Mouse (Mus musculus): ENCODE measurements around the gene Ovol2. TPM values are rescaled to one million over a fixed set of nuclear protein-coding genes. Genes with fewer than 3 reads are reported as not detected.
A peak's percentile ranks its signal among the peaks of the same experiment; 100 is the strongest.
"Not testable (repeated sequence)": the region's sequence is repeated elsewhere in the genome, so short reads cannot be mapped to it uniquely, and the experiment has no call there.

The Ovol2 gene
- total RNA-seq (2017) = not detected in 2 replicates

- no peak for ATAC-seq (ENCODE audit: extremely low read depth, insufficient number of reproducible peaks, low FRiP score, poor library complexity, severe bottlenecking)
Measured at GRCm38 (mm10) chr2:144331401-144332302, at the start of gene Ovol2. Gene Ovol2, minus strand, starts transcription at chr2:144332146.

GRCm38 (mm10) chr2:144381741-144382140 is 49.8 kb upstream of the Ovol2 start:
- no peak for ATAC-seq (ENCODE audit: extremely low read depth, insufficient number of reproducible peaks, low FRiP score, poor library complexity, severe bottlenecking)

- ATAC-seq (ENCODE audit: extremely low read depth, insufficient number of reproducible peaks, low FRiP score, poor library complexity, severe bottlenecking) = no peak
Measured at GRCm38 (mm10) chr2:144381293-144381692, 49.3 kb upstream of the Ovol2 start.

- no peak for ATAC-seq (ENCODE audit: extremely low read depth, insufficient number of reproducible peaks, low FRiP score, poor library complexity, severe bottlenecking)
Measured at GRCm38 (mm10) chr2:144375063-144375703, 43.2 kb upstream of the Ovol2 start.

GRCm38 (mm10) chr2:144373063-144373462 is 41.1 kb upstream of the Ovol2 start:
- no peak for ATAC-seq (ENCODE audit: extremely low read depth, insufficient number of reproducible peaks, low FRiP score, poor library complexity, severe bottlenecking)

GRCm38 (mm10) chr2:144371566-144371965 is 39.6 kb upstream of the Ovol2 start:
- ATAC-seq (ENCODE audit: extremely low read depth, insufficient number of reproducible peaks, low FRiP score, poor library complexity, severe bottlenecking) = no peak

- ATAC-seq (ENCODE audit: extremely low read depth, insufficient number of reproducible peaks, low FRiP score, poor library complexity, severe bottlenecking) = no peak
Measured at GRCm38 (mm10) chr2:144369511-144369910, 37.6 kb upstream of the Ovol2 start.

GRCm38 (mm10) chr2:144369020-144369421 is 37.1 kb upstream of the Ovol2 start:
- peak; percentile 39; the same call in 1 of the 2 replicates for ATAC-seq (ENCODE audit: extremely low read depth, insufficient number of reproducible peaks, low FRiP score, poor library complexity, severe bottlenecking)

GRCm38 (mm10) chr2:144368400-144369019 is 36.6 kb upstream of the Ovol2 start, which contains the start of the genes Kat14 and Pet117:
Gene Kat14, plus strand, starts transcription at chr2:144368983.
Gene Pet117, plus strand, starts transcription at chr2:144368996.
- peak; percentile 97 for ATAC-seq (ENCODE audit: extremely low read depth, insufficient number of reproducible peaks, low FRiP score, poor library complexity, severe bottlenecking)

- ATAC-seq (ENCODE audit: extremely low read depth, insufficient number of reproducible peaks, low FRiP score, poor library complexity, severe bottlenecking) = no peak
Measured at GRCm38 (mm10) chr2:144352843-144353242, 20.9 kb upstream of the Ovol2 start.

- no peak for ATAC-seq (ENCODE audit: extremely low read depth, insufficient number of reproducible peaks, low FRiP score, poor library complexity, severe bottlenecking)
Measured at GRCm38 (mm10) chr2:144348525-144348924, 16.6 kb upstream of the Ovol2 start.

- ATAC-seq (ENCODE audit: extremely low read depth, insufficient number of reproducible peaks, low FRiP score, poor library complexity, severe bottlenecking) = no peak
Measured at GRCm38 (mm10) chr2:144343158-144343557, 11.2 kb upstream of the Ovol2 start.

- ATAC-seq (ENCODE audit: extremely low read depth, insufficient number of reproducible peaks, low FRiP score, poor library complexity, severe bottlenecking) = not testable (repeated sequence)
Measured at GRCm38 (mm10) chr2:144338149-144338548, 6.2 kb upstream of the Ovol2 start.

GRCm38 (mm10) chr2:144337701-144338100 is 5.8 kb upstream of the Ovol2 start:
- peak; percentile 56; the same call in 1 of the 2 replicates for ATAC-seq (ENCODE audit: extremely low read depth, insufficient number of reproducible peaks, low FRiP score, poor library complexity, severe bottlenecking)

- ATAC-seq (ENCODE audit: extremely low read depth, insufficient number of reproducible peaks, low FRiP score, poor library complexity, severe bottlenecking) = peak; percentile 32; the same call in 1 of the 2 replicates
Measured at GRCm38 (mm10) chr2:144337230-144337629, 5.3 kb upstream of the Ovol2 start.

- ATAC-seq (ENCODE audit: extremely low read depth, insufficient number of reproducible peaks, low FRiP score, poor library complexity, severe bottlenecking) = no peak
Measured at GRCm38 (mm10) chr2:144333138-144333842, 1.3 kb upstream of the Ovol2 start.

GRCm38 (mm10) chr2:144332486-144332885 is 540 bp upstream of the Ovol2 start:
- ATAC-seq (ENCODE audit: extremely low read depth, insufficient number of reproducible peaks, low FRiP score, poor library complexity, severe bottlenecking) = no peak

- no peak; the same call in 1 of the 2 replicates for ATAC-seq (ENCODE audit: extremely low read depth, insufficient number of reproducible peaks, low FRiP score, poor library complexity, severe bottlenecking)
Measured at GRCm38 (mm10) chr2:144330960-144331371, 980 bp downstream of the Ovol2 start.
